Mouse (Mus musculus): Measurements from ENCODE around the gene A530032D15Rik.
"Not testable (repeated sequence)": the region's sequence is repeated elsewhere in the genome, so short reads cannot be mapped to it uniquely, and the experiment has no call there.

DNA sequence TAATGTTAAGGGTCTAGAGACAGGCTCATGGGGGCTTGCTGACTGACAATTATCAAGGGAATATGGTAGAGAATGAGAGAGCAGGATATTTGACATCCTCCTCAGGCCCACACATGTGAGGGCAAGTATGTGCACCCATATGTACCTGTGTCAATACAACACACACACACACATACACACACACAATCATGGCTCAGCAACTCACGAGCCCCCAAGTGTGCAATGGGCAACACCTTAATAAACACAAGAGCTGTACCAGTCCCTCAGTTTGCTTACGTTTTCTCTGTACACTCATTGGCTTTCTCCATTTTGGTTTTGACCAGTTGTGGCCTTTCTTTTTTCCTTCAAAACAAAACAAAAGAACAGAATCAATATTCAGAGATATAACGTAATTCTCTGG lies 24.9 kb downstream of the A530032D15Rik start:
- TF ChIP-seq CTCF (IDR thresholded peaks at IDR 0.05; ENCODE audit: extremely low read depth, insufficient read length, insufficient replicate concordance, low read depth, low read length); POLR2A (IDR thresholded peaks at IDR 0.05; ENCODE audit: low read depth, low read length): not testable (repeated sequence)

Data from small intestine, adult 2 months (tissue).